Mouse (Mus musculus) limb, embryonic 11.5 days (tissue): ENCODE results near the gene Gucy1b2. TPM values are rescaled to one million over a fixed set of nuclear protein-coding genes. Genes with fewer than 3 reads are reported as not detected.

Experiments
- ATAC-seq: fragments of 200-750 bp; cut with Nextera tagmentation; 2 replicates; pipeline ENCODE4 v1.8.0; 2017; ENCODE audit warnings: low read depth; ENCODE audit not compliant: insufficient number of reproducible peaks, low FRiP score, low TSS enrichment
- DNase-seq: peaks from one replicate; pipeline ENCODE4 v3.0.0-alpha.2; 2015; ENCODE audit warnings: low spot score
- H3K27ac ChIP-seq: fragments of 300-500 bp; sonication (generic); replicated peaks from 2 replicates; pipeline ENCODE4 v1.5.1; 2014; ENCODE audit warnings: low read depth, mild to moderate bottlenecking, low read length
- H3K27me3 ChIP-seq: fragments of 300-500 bp; sonication (generic); 2 replicates; pipeline ENCODE4 v1.6.1; 2014; ENCODE audit warnings: mild to moderate bottlenecking, low read length, mixed read lengths; ENCODE audit not compliant: control insufficient read depth, insufficient read depth
- H3K36me3 ChIP-seq: fragments of 300-500 bp; sonication (generic); 2 replicates; pipeline ENCODE4 v1.6.1; 2014; ENCODE audit warnings: mild to moderate bottlenecking, low read length, moderate library complexity, mixed read lengths; ENCODE audit not compliant: control insufficient read depth, insufficient read depth
- H3K4me1 ChIP-seq: fragments of 300-500 bp; sonication (generic); 2 replicates; pipeline ENCODE4 v1.6.1; 2014; ENCODE audit warnings: low read length, mixed read lengths; ENCODE audit not compliant: control insufficient read depth, insufficient read depth
- H3K4me2 ChIP-seq: fragments of 300-500 bp; sonication (generic); 2 replicates; pipeline ENCODE4 v1.6.1; 2014; ENCODE audit warnings: low read depth, mild to moderate bottlenecking, moderate library complexity; ENCODE audit not compliant: severe bottlenecking
- H3K4me3 ChIP-seq: fragments of 300-500 bp; sonication (generic); 2 replicates; pipeline ENCODE4 v1.5.1; 2014; ENCODE audit warnings: low read depth, low read length
- H3K9ac ChIP-seq: fragments of 300-500 bp; sonication (generic); 2 replicates; pipeline ENCODE4 v1.6.1; 2014; ENCODE audit warnings: mild to moderate bottlenecking, low read length
- H3K9me3 ChIP-seq: fragments of 300-500 bp; sonication (generic); 2 replicates; pipeline ENCODE4 v1.6.1; 2016; ENCODE audit warnings: low read length; ENCODE audit not compliant: control insufficient read depth
- WGBS: fragments of 180-500 bp; shearing (Covaris S2); extraction: QIAGEN DNeasy Blood & Tissue Kit; methylation state at CpG from one replicate; pipeline ENCODE4 v1.1.7; 2014; 5-methylcytosine and 5-hydroxymethylcytosine counted together
- polyA plus RNA-seq: library from polyadenylated mRNA; unstranded; fragments of >200 nt; fragmentation: Nextera tagmentation; extraction: Ambion mirVana; gene quantifications from 2 replicates; pipeline ENCODE4 v1.2.1, GENCODE M21; 2014

Gene Gucy1b2
- polyA plus RNA-seq, 1 experiment from 2014 or later = 0.05 TPM

DNA sequence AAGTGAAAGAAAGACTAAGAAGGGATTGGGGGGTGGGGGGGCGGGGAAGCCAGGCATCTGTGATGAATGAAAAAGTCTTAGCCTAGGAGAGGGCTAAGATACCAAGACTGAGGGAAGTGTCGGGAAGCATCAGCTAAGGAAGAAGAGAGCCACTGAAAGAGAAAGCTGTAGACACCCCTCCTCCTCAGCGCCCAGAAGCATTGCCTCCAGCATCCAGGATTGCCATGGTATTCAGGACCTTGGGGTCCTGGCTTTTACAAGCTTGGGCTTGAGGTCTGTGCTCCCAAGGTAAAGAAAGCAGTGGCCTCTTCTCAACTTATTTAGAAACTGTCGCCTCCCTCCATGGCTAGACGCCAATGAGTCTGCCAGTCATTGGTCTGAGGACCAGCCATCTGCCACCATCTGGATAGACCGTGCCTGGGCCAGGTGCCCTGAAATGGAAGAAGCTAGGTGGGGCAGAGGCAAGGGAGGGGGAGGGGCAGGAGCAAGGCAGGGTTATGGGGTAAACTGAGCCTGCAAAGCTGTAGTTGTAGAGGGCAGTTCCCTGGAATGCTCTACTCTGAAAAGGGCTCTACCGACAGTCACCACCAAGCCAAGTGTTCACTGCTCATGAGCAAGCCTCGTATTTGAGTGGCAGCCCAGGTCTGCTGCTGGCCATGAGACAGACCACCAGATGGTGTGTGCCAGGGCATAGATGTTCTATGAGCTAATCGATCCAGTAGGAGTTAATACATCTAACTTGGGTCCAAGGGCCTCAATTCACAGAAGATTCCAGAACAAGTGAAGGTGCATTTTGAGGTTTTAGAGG is 66.2 kb downstream of the Gucy1b2 start:
- Histone ChIP-seq H3K27me3 (no peaks in the 10 kb centered on the region), H3K9ac (no peak overlapping the region), H3K27ac (no peak overlapping the region), H3K9me3 (no peaks in the 10 kb centered on the region; the same call in 1 of the 2 replicates), H3K36me3 (no peaks in the 10 kb centered on the region), H3K4me3 (no peak overlapping the region), H3K4me2 (no peak overlapping the region), H3K4me1 (no peaks in the 10 kb centered on the region)
- 79% methylated on average over 9 of the region's 9 CpGs for WGBS
- DNase-seq (no peak), ATAC-seq (no peak)

DNA sequence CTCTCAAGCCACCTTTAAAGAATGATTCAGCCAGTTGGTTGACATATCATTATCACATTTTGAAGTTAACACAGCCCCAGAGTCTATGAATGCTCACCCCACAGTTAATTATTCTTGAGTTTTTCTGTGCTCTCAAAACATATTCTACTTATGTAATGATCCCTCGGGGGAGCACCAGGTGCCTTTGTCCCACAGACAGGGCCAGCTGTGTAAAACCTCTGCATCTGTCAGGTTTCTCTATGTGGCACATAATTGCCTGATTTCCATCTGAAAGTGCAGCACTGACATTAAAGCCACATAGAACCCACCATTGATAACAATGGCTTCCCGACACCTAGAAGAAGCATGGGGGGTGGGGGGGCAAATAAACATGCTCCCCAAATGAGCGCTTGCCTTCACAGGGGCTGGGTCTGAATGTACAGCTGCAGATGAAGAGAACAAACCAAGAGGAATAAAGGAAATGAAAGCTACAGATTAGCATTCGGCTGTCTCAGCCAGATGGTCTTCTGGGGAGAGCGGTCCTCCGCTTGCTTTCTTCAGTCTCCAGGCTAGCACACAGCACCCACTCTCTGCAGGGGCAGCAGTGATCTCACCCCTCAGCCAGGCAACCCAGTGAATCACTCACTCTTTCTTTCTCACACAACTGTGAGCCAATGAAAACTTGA is 66.9 kb downstream of the Gucy1b2 start:
- Histone ChIP-seq H3K9me3 (no peaks in the 10 kb centered on the region; the same call in 1 of the 2 replicates), H3K4me1 (no peaks in the 10 kb centered on the region), H3K27me3 (no peaks in the 10 kb centered on the region), H3K36me3 (no peaks in the 10 kb centered on the region), H3K9ac (no peak overlapping the region), H3K4me2 (no peak overlapping the region), H3K27ac (no peak overlapping the region), H3K4me3 (no peak overlapping the region)
- ATAC-seq = no peak
- WGBS = 81% methylated on average over 6 of the region's 6 CpGs
- no peak for DNase-seq

DNA sequence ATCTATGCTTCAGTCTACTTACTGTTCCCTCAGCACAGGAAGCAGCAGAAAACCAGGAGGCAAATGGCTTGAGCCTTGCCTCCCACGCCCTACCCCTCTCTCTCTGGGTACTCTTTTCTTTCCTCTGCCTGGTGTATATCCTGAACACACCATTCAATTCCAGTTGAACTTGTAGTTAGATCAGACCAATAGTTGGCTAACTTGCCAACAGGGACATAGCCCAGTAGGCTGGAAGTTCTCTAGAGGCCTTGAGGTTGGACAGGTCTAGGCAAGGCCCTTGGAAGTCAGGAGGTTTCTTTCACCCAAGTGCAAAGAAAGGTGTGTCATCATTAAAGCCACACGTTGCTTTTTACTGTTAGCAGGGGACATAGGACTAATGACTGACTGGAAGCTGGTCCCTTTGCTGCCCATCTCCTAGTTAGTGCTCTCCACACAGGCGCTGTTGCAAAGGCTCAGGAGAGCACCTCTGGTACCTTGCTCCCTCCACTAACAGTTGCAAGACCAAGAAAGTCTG is 72.2 kb downstream of the Gucy1b2 start:
- Histone ChIP-seq H3K4me1 (no peaks in the 10 kb centered on the region), H3K9ac (no peak overlapping the region), H3K27ac (no peak overlapping the region), H3K27me3 (no peaks in the 10 kb centered on the region), H3K36me3 (no peaks in the 10 kb centered on the region), H3K4me2 (no peak overlapping the region), H3K4me3 (no peak overlapping the region), H3K9me3 (no peaks in the 10 kb centered on the region; the same call in 1 of the 2 replicates)
- DNase-seq (no peak), ATAC-seq (no peak)
- 79% methylated on average over 3 of the region's 3 CpGs for WGBS

DNA sequence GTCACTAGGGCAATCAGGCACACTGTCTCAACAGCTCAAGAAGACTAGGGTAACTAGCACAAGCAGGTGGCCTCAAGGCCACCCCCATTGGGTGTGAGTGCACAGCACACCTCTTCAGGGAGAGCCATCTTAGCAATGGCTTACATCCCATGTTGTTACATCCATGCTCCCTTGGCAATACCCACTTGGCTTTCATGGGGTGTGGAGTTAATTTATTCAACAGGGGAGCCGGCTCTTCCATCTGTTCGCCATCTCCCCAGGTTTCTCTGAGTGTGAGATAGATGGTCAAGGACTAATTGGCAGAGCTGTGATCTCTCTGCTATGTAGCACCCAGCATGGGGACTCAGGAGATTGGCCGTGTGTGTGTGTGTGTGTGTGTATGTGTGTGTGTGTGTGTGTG is 73.0 kb downstream of the Gucy1b2 start:
- no peaks in the 10 kb centered on the region for H3K36me3 ChIP-seq
- ATAC-seq (no peak), DNase-seq (no peak)
- 80% methylated on average over 3 of the region's 3 CpGs for WGBS
- no peak overlapping the region for H3K9ac ChIP-seq
- H3K4me1 ChIP-seq = no peaks in the 10 kb centered on the region
- H3K27me3 ChIP-seq = no peaks in the 10 kb centered on the region
- H3K27ac ChIP-seq = no peak overlapping the region
- H3K9me3 ChIP-seq = no peaks in the 10 kb centered on the region; the same call in 1 of the 2 replicates
- no peak overlapping the region for H3K4me2 ChIP-seq
- H3K4me3 ChIP-seq = no peak overlapping the region

DNA sequence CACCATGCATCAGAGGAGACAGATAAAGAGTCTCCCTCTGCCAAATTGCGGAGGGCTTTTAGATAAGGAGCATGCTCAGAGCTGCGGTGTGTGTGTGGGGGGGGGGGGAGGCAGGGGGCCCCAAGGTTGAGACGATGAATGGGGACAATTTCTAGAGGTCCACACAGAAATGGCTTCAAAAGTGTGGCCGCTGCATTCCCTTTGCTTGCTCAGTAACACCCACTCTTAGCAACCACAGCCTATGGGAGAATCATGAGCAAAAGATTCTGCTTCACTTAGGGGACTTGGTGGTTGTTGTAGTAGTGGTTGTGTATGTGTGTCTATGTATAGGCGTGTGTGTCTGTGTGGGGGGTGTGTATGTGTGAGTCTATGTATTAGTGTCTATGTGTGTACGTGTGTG is 75.5 kb downstream of the Gucy1b2 start:
- ATAC-seq = no peak
- Histone ChIP-seq H3K27ac (no peak overlapping the region), H3K27me3 (no peaks in the 10 kb centered on the region), H3K9ac (no peak overlapping the region), H3K9me3 (no peaks in the 10 kb centered on the region), H3K36me3 (no peaks in the 10 kb centered on the region), H3K4me1 (no peaks in the 10 kb centered on the region), H3K4me2 (no peak overlapping the region), H3K4me3 (no peak overlapping the region)
- 89% methylated on average over 6 of the region's 6 CpGs for WGBS
- DNase-seq = no peak

DNA sequence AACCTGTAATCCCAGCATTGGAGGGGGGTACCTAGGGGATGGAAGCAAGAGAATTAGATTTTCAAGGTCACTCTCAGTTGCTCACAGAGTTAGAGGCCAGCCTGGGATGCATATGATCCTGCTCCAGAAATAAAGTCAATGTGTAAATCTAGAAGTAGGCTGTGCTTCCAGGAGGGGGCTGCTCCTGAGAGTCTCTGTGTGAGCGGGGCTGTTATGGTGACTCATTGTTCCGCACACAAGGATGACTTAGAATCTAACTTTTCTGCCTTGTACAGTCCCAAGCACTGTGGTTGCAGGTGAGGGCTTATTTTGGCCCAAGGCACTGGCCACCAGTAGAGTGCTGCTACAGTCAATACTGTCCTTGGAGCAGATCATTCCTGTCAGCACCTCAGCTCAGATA is 76.7 kb downstream of the Gucy1b2 start:
- Histone ChIP-seq H3K4me3 (no peak overlapping the region), H3K4me2 (no peak overlapping the region), H3K27me3 (no peaks in the 10 kb centered on the region), H3K9ac (no peak overlapping the region), H3K4me1 (no peaks in the 10 kb centered on the region), H3K27ac (no peak overlapping the region), H3K9me3 (no peaks in the 10 kb centered on the region), H3K36me3 (no peaks in the 10 kb centered on the region)
- DNase-seq = no peak
- ATAC-seq = no peak
- 88% methylated on average over 2 of the region's 2 CpGs for WGBS

DNA sequence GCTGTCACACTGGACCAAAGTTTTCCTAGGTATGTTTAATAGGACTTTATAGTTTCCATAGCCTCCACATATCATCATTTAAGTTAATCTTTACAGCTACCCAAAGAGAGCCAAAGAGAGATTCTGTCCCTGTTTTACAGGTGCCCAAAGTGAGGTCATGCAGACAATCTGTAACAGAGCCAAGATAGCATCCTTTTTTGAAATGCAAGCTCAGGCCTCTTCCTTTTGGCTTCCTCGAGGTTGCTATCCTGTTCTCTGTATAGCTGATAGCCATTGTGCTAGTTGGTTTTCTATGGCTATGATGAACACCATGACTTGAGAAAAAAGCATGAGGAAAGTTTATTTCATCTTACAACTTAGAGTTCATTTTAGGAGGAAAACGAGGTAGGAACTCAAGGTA is 80.0 kb downstream of the Gucy1b2 start:
- Histone ChIP-seq H3K9me3 (no peaks in the 10 kb centered on the region), H3K4me1 (no peaks in the 10 kb centered on the region), H3K36me3 (no peaks in the 10 kb centered on the region), H3K4me2 (no peak overlapping the region), H3K27me3 (no peaks in the 10 kb centered on the region), H3K4me3 (no peak overlapping the region), H3K27ac (no peak overlapping the region), H3K9ac (no peak overlapping the region)
- DNase-seq = no peak
- no peak for ATAC-seq
- 89% methylated on average over 2 of the region's 2 CpGs for WGBS

DNA sequence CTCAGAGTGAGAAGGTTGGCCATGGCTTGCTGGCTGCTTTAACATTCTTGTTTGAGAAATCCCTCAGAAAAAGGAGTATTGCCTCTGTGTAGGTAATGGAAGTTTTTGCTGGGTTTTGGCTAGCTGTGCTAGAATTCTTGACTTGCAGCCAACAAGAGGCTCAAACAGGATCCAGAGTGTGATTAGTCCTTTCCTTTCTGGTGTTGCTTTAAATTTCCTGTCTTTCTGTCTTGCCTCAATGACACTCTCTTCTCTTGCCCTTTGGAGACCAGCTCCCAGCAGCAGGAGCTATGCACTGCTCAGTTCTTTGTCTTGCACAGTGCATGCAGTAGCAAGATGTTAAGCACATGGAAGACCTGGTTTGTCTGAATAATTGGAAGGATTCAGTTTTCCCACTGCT is 80.4 kb downstream of the Gucy1b2 start:
- Histone ChIP-seq H3K36me3 (no peaks in the 10 kb centered on the region), H3K4me1 (no peaks in the 10 kb centered on the region), H3K27me3 (no peaks in the 10 kb centered on the region), H3K4me2 (no peak overlapping the region), H3K27ac (no peak overlapping the region), H3K9ac (no peak overlapping the region), H3K9me3 (no peaks in the 10 kb centered on the region), H3K4me3 (no peak overlapping the region)
- no peak for DNase-seq
- ATAC-seq = no peak
